ENCODE assay signal across 8 mouse cellular contexts in the genomic region with DNA sequence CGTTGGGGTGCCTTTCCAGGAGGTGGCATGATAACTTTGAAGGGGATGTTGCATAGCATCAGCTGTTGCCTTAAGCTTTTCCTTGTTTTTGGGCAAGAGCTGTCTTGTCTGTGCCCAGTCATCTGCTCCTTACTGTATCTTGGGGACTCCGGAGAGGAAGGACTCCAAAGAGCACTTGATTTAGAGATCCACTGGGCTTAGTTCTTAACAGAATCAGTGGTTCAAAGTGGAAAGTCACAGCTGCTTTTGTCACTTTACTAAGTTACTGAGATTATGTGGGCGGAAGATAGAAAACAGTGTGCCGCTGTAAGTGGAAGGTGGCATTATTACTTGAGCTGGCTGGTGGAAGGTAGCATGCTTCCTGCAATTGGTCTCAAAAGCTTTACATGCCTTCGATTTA. TPM values are rescaled to one million over a fixed set of nuclear protein-coding genes. Genes with fewer than 3 reads are reported as not detected.
DNase-seq lines count a peak whose midpoint lies in the region; ATAC-seq and TF ChIP-seq lines count a peak whose summit lies in the region.

No protein-coding gene starts in this region.

- H3K36me3 ChIP-seq in heart, embryonic 12.5 days, result no peaks in the 10 kb centered on the region
- no peaks in the 10 kb centered on the region for H3K36me3 ChIP-seq in C2C12 (ENCODE audit: control insufficient read depth, insufficient read depth)
- no peaks in the 10 kb centered on the region for H3K36me3 ChIP-seq in forebrain, embryonic 13.5 days (ENCODE audit: poor library complexity, severe bottlenecking)
- H3K36me3 ChIP-seq in liver, embryonic 15.5 days (replicated peaks), result no peaks in the 10 kb centered on the region

- TF ChIP-seq CTCF in C2C12 (IDR thresholded peaks at IDR 0.05; ENCODE audit: control insufficient read depth, insufficient read depth, insufficient read length), result no peak

- peak overlapping the region; percentile 80 for H3K4me2 ChIP-seq in heart, embryonic 12.5 days
- peak overlapping the region; percentile 89 for H3K4me2 ChIP-seq in forebrain, embryonic 13.5 days
- peak overlapping the region; percentile 98 for H3K4me2 ChIP-seq in liver, embryonic 15.5 days

- H3K27me3 ChIP-seq in heart, embryonic 12.5 days (replicated peaks), result no peaks in the 10 kb centered on the region
- H3K27me3 ChIP-seq in C2C12 (ENCODE audit: control insufficient read depth, insufficient read depth, insufficient read length), result no peaks in the 10 kb centered on the region
- H3K27me3 ChIP-seq in forebrain, embryonic 13.5 days, result no peaks in the 10 kb centered on the region
- H3K27me3 ChIP-seq in liver, embryonic 15.5 days, result no peaks in the 10 kb centered on the region

- intact Hi-C loops in left cerebral cortex, postnatal 4 days (cut with DNase I), result loop anchor here (10.0 kb wide), 1 partner anchor 500 kb away; no protein-coding TSS in a partner anchor

- 53% methylated on average over 5 of the region's 5 CpGs for WGBS in heart, embryonic 12.5 days
- 69% methylated on average over 5 of the region's 5 CpGs for WGBS in forebrain, embryonic 13.5 days
- 69% methylated on average over 5 of the region's 5 CpGs for WGBS in liver, embryonic 15.5 days (ENCODE audit: insufficient replicate concordance)

- no peak for ATAC-seq in heart, embryonic 12.5 days (ENCODE audit: insufficient number of reproducible peaks, low FRiP score)
- no peak for ATAC-seq in forebrain, embryonic 13.5 days
- no peak for ATAC-seq in liver, embryonic 15.5 days (ENCODE audit: insufficient read depth)
- no peak for ATAC-seq in cerebellum, adult (ENCODE audit: insufficient number of reproducible peaks, low FRiP score, low TSS enrichment)

- peaks cover 81% of the 10 kb centered on the region for H3K79me2 ChIP-seq in C2C12 (ENCODE audit: control insufficient read depth, insufficient read depth)

- peak overlapping the region; percentile 97 for H3K27ac ChIP-seq in heart, embryonic 12.5 days (ENCODE audit: poor library complexity, severe bottlenecking)
- H3K27ac ChIP-seq in forebrain, embryonic 13.5 days, result no peak overlapping the region
- H3K27ac ChIP-seq in liver, embryonic 15.5 days (replicated peaks), result peak overlapping the region; percentile 88

- no peaks in the 10 kb centered on the region for H3K9me3 ChIP-seq in heart, embryonic 12.5 days (replicated peaks)
- H3K9me3 ChIP-seq in forebrain, embryonic 13.5 days (replicated peaks), result no peaks in the 10 kb centered on the region
- H3K9me3 ChIP-seq in liver, embryonic 15.5 days (replicated peaks), result no peaks in the 10 kb centered on the region

- no peak for DNase-seq in heart, postnatal 4 days
- no peak for DNase-seq in cerebellum, adult 11 months
- no peak for DNase-seq in left cerebral cortex, postnatal 4 days

- H3ac ChIP-seq in C2C12 (ENCODE audit: control insufficient read depth, insufficient read length, low read depth), result no peak overlapping the region

- no peak overlapping the region for H3K9ac ChIP-seq in heart, embryonic 12.5 days
- H3K9ac ChIP-seq in forebrain, embryonic 13.5 days, result peak overlapping the region; percentile 81; the same call in 1 of the 2 replicates
- peak overlapping the region; percentile 94 for H3K9ac ChIP-seq in liver, embryonic 15.5 days

- peak overlapping the region; percentile 74 for H3K4me3 ChIP-seq in heart, embryonic 12.5 days
- H3K4me3 ChIP-seq in C2C12 (ENCODE audit: insufficient read depth, poor library complexity, severe bottlenecking), result peak overlapping the region; percentile 60
- H3K4me3 ChIP-seq in forebrain, embryonic 13.5 days, result peak overlapping the region; percentile 74
- peak overlapping the region; percentile 87 for H3K4me3 ChIP-seq in liver, embryonic 15.5 days (replicated peaks)

- peaks cover 58% of the 10 kb centered on the region for H3K79me3 ChIP-seq in C2C12 (ENCODE audit: low read depth)

- peaks cover 28% of the 10 kb centered on the region for H3K4me1 ChIP-seq in heart, embryonic 12.5 days (replicated peaks)
- H3K4me1 ChIP-seq in forebrain, embryonic 13.5 days, result peaks cover 29% of the 10 kb centered on the region
- H3K4me1 ChIP-seq in liver, embryonic 15.5 days (replicated peaks), result peaks cover 39% of the 10 kb centered on the region

TF ChIP-seq in C2C12, 6 proteins besides CTCF, POLR2A, EP300 and RAD21:
- TF ChIP-seq CEBPB (IDR thresholded peaks at IDR 0.05; ENCODE audit: low read depth) (no peak), FOSL1 (IDR thresholded peaks at IDR 0.05; ENCODE audit: insufficient read depth, low read length, poor library complexity, severe bottlenecking) (no peak), MYOD1 (IDR thresholded peaks at IDR 0.05; ENCODE audit: control insufficient read depth, insufficient read length, low read depth) (no peak), MAX (IDR thresholded peaks at IDR 0.05) (no peak), MYOG (IDR thresholded peaks at IDR 0.05; ENCODE audit: control insufficient read depth, extremely low read depth, insufficient read length) (no peak)

RNA-seq across cellular contexts. Expression of a gene that starts 5.2 kb away (rescaled TPM):
- polyA plus RNA-seq in heart, embryonic 12.5 days (2016; fragmentation: Nextera tagmentation; extraction: Ambion mirVana), result 40.6 TPM in 2 replicates
- total RNA-seq in heart, postnatal 4 days (2021), result 10 to 100 TPM; 45.2 to 53.1 TPM
- polyA plus RNA-seq in C2C12 (2012; fragmentation: generic; extraction: Trizol), result 3.1 TPM
- 36.7 and 39.9 TPM in 2 replicates for polyA plus RNA-seq in forebrain, embryonic 13.5 days (2015; fragmentation: Nextera tagmentation; extraction: Ambion mirVana)
- 10.4 and 10.7 TPM in 2 replicates for polyA plus RNA-seq in liver, embryonic 15.5 days (2015; fragmentation: Nextera tagmentation; extraction: Ambion mirVana)
- total RNA-seq in left cerebral cortex, postnatal 4 days (2021), result 10 to 100 TPM; 46.3 to 46.9 TPM
